In the genomic region with DNA sequence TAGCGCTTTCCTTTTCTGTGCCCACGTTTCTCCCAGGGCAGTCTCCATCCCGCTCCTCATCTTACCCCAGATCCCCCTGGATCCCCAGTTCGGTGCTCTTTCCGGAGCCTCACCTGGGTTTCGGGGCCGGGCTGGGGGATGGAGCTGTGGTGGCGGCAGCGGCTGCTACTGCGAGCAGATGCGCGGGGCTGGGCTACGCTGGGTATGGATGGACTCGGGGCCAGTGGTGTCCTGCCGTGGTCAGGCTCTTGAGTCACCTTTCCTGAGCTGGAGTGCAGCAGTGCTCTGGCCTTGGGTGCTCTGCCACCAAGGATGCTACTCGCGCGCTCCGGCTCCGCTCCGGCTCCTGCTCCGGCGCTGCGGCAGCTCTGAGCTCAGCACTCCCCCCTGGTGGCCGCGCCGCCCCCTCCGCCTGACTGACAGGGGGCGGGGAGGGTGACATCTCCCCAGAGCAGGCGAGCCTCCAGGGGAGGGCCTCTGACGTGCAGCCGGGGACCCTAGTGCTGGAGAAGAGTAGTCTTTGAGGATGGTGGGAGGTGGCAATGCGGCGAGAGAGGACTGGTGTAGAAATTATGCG, we compare ENCODE assay signal across 9 mouse cellular contexts. TPM values are rescaled to one million over a fixed set of nuclear protein-coding genes. Genes with fewer than 3 reads are reported as not detected.
A peak's percentile ranks its signal among the peaks of the same experiment; 100 is the strongest.
DNase-seq lines count a peak whose midpoint lies in the region; ATAC-seq and TF ChIP-seq lines count a peak whose summit lies in the region.
"Had no signal": no experiment of that assay in that cellular context is flagged by ENCODE, and none has a peak within 500 bp of the region (broad histone marks: within the 10 kb centered on the region; RNA-seq: fewer than 3 reads in every experiment).

A gene (minus strand): TSS at position 404 of the 577 bp plus-strand sequence.

- H3K9me3 ChIP-seq in intestine, embryonic 14.5 days (ENCODE audit: control insufficient read depth, low read length) = no peaks in the 10 kb centered on the region
- no peaks in the 10 kb centered on the region for H3K9me3 ChIP-seq in limb, embryonic 12.5 days
- no peaks in the 10 kb centered on the region for H3K9me3 ChIP-seq in midbrain, postnatal 0 days (ENCODE audit: low read length)
- H3K9me3 ChIP-seq in stomach, embryonic 15.5 days = no peaks in the 10 kb centered on the region

- peak; percentile 86 for DNase-seq in layer of hippocampus, adult 11-12 months (ENCODE audit: low spot score)
- no peak for DNase-seq in layer of hippocampus, adult 9-10 months (ENCODE audit: low spot score)
- peak; percentile 93 for DNase-seq in cerebellum, adult 9-11 months
- peak; percentile 73 to 81 for DNase-seq in frontal cortex, postnatal 14 days (ENCODE audit: low spot score in 2 of 2)
- peak; percentile 82 for DNase-seq in intestine, embryonic 14.5 days (ENCODE audit: low spot score)
- DNase-seq in midbrain, postnatal 0 days (ENCODE audit: low spot score) = peak; percentile 82

- ATAC-seq in intestine, embryonic 14.5 days (replicated peaks; ENCODE audit: low FRiP score, low TSS enrichment, low read depth) = peak; percentile 50; the same call in 1 of the 2 replicates
- no peak; the same call in 1 of the 2 replicates for ATAC-seq in limb, embryonic 12.5 days (ENCODE audit: insufficient number of reproducible peaks, insufficient read depth, low FRiP score, low TSS enrichment, low read depth)
- ATAC-seq in midbrain, postnatal 0 days (ENCODE audit: low FRiP score) = peak; percentile 87
- no peak for ATAC-seq in stomach, embryonic 15.5 days (ENCODE audit: insufficient read depth, low FRiP score, low read depth)

- H3K27ac ChIP-seq in intestine, embryonic 14.5 days (ENCODE audit: low read depth) = no peak within 1 kb of the TSS
- H3K27ac ChIP-seq in limb, embryonic 12.5 days = no peak within 1 kb of the TSS
- H3K27ac ChIP-seq in midbrain, postnatal 0 days (ENCODE audit: low read depth, low read length) = peak within 1 kb of the TSS; percentile 82
- no peak within 1 kb of the TSS for H3K27ac ChIP-seq in stomach, embryonic 15.5 days

- H3K36me3 ChIP-seq in intestine, embryonic 14.5 days (ENCODE audit: control insufficient read depth, insufficient read depth, low read length) = no peaks in the 10 kb centered on the region
- no peaks in the 10 kb centered on the region for H3K36me3 ChIP-seq in limb, embryonic 12.5 days
- peaks cover 7% of the 10 kb centered on the region; the same call in 1 of the 2 replicates for H3K36me3 ChIP-seq in midbrain, postnatal 0 days (ENCODE audit: insufficient read depth, low read length)
- no peaks in the 10 kb centered on the region for H3K36me3 ChIP-seq in stomach, embryonic 15.5 days

- peak; percentile 92 for TF ChIP-seq CTCF in midbrain, postnatal 0 days (IDR thresholded peaks at IDR 0.05)

- H3K9ac ChIP-seq in intestine, embryonic 14.5 days (ENCODE audit: low read length) = no peak within 1 kb of the TSS
- H3K9ac ChIP-seq in limb, embryonic 12.5 days (replicated peaks) = no peak within 1 kb of the TSS
- peak within 1 kb of the TSS; percentile 83 for H3K9ac ChIP-seq in midbrain, postnatal 0 days (replicated peaks; ENCODE audit: low read length, poor library complexity, severe bottlenecking)
- no peak within 1 kb of the TSS for H3K9ac ChIP-seq in stomach, embryonic 15.5 days

- peak within 1 kb of the TSS; percentile 43 for H3K4me2 ChIP-seq in intestine, embryonic 14.5 days (ENCODE audit: low read length)
- peak within 1 kb of the TSS; percentile 61 for H3K4me2 ChIP-seq in limb, embryonic 12.5 days
- H3K4me2 ChIP-seq in midbrain, postnatal 0 days (ENCODE audit: low read depth, low read length, poor library complexity, severe bottlenecking) = peak within 1 kb of the TSS; percentile 87
- H3K4me2 ChIP-seq in stomach, embryonic 15.5 days = peak within 1 kb of the TSS; percentile 43

- H3K4me1 ChIP-seq in intestine, embryonic 14.5 days (replicated peaks; ENCODE audit: control insufficient read depth, insufficient read depth, low read length) = 0 out of 2 replicates have a peak, but pooled peaks cover 3% of the 10 kb centered on the region
- H3K4me1 ChIP-seq in limb, embryonic 12.5 days (replicated peaks) = peaks cover 13% of the 10 kb centered on the region
- 0 out of 2 replicates have a peak, but pooled peaks cover 3% of the 10 kb centered on the region for H3K4me1 ChIP-seq in midbrain, postnatal 0 days (ENCODE audit: insufficient read depth, low read length)
- peaks cover 4% of the 10 kb centered on the region; the same call in 1 of the 2 replicates for H3K4me1 ChIP-seq in stomach, embryonic 15.5 days

- H3K27me3 ChIP-seq in intestine, embryonic 14.5 days (replicated peaks; ENCODE audit: control insufficient read depth, insufficient read depth, low read length) = peaks cover 56% of the 10 kb centered on the region
- peaks cover 73% of the 10 kb centered on the region for H3K27me3 ChIP-seq in limb, embryonic 12.5 days
- no peaks in the 10 kb centered on the region; the same call in 1 of the 2 replicates for H3K27me3 ChIP-seq in midbrain, postnatal 0 days (ENCODE audit: insufficient read depth, low read length)
- peaks cover 49% of the 10 kb centered on the region for H3K27me3 ChIP-seq in stomach, embryonic 15.5 days (replicated peaks)

- peak within 1 kb of the TSS; percentile 18 for H3K4me3 ChIP-seq in intestine, embryonic 14.5 days (ENCODE audit: low read depth, low read length)
- peak within 1 kb of the TSS; percentile 39 for H3K4me3 ChIP-seq in limb, embryonic 12.5 days (replicated peaks)
- peak within 1 kb of the TSS; percentile 69 for H3K4me3 ChIP-seq in midbrain, postnatal 0 days (ENCODE audit: low read depth, low read length)
- H3K4me3 ChIP-seq in stomach, embryonic 15.5 days (replicated peaks) = peak within 1 kb of the TSS; percentile 23

- WGBS in intestine, embryonic 14.5 days = under 1% methylated on average over 35 of the region's 35 CpGs
- whole genome bisulfite sequencing in limb, embryonic 12.5 days = 2% methylated on average over 35 of the region's 35 CpGs
- WGBS in midbrain, postnatal 0 days = under 1% methylated on average over 33 of the region's 35 CpGs
- 1% methylated on average over 35 of the region's 35 CpGs for WGBS in stomach, embryonic 15.5 days

RNA-seq across cellular contexts. Expression of the gene that starts here (rescaled TPM):
- 0.18 and 0.43 TPM in 2 replicates for polyA plus RNA-seq in intestine, embryonic 14.5 days (2014; fragmentation: Nextera tagmentation; extraction: Ambion mirVana)
- not detected in 2 replicates for polyA plus RNA-seq in limb, embryonic 12.5 days (2016; fragmentation: Nextera tagmentation; extraction: Ambion mirVana)
- 84.6 and 90.6 TPM in 2 replicates for total RNA-seq in midbrain, postnatal 0 days (2014; rRNA removed)
- 213 and 233 TPM in 2 replicates for polyA plus RNA-seq in midbrain, postnatal 0 days (2015; fragmentation: Nextera tagmentation; extraction: Ambion mirVana)
- polyA plus RNA-seq in stomach, embryonic 15.5 days (2015; fragmentation: Nextera tagmentation; extraction: Ambion mirVana) = 0.21 and 0.37 TPM in 2 replicates
- total RNA-seq: MEL had no signal

Comparison
In these comparisons a context has a peak if more than half of its experiments do, and no peak if none do; other contexts are left out.
1. RNA of the gene that starts here (polyA plus RNA-seq): 213 to 233 TPM in midbrain, postnatal 0 days; 0.21 to 0.37 TPM in stomach, embryonic 15.5 days, 0.18 to 0.43 TPM in intestine, embryonic 14.5 days and not detected in limb, embryonic 12.5 days; every median in the first group is over 100 times any median in the second.
2. Peak in DNase-seq, ATAC-seq, H3K4me3 ChIP-seq and H3K4me2 ChIP-seq in intestine, embryonic 14.5 days; RNA of the gene not detected or under 1 TPM.
3. H3K4me3 ChIP-seq: peak in every context shown above with its lines; median percentile 69 in midbrain, postnatal 0 days; 39 in limb, embryonic 12.5 days; 23 in stomach, embryonic 15.5 days; 18 in intestine, embryonic 14.5 days.
4. Peak in every context shown above with its lines, with median percentiles within 50 percentile points of each other: H3K4me2 ChIP-seq.